Mouse (Mus musculus) hematopoietic multipotent progenitor cell, adult 10-12 weeks (in vitro differentiated cells): ENCODE data around the gene Defb28. TPM values are rescaled to one million over a fixed set of nuclear protein-coding genes. Genes with fewer than 3 reads are reported as not detected.

ENCODE experiments used
- polyA plus RNA-seq: library from polyadenylated mRNA; stranded (reverse); fragments of >175 nt; gene quantifications from 2 replicates; pipeline ENCODE4 v1.2.3, GENCODE M21; 2012; ENCODE audit warnings: low replicate concordance

Defb28 gene
- not detected in 2 replicates for polyA plus RNA-seq

GRCm38 (mm10) chr2:152517981-152518380 lies at the start of gene Defb28:
Gene Defb28 (plus strand): TSS chr2:152518255.

GRCm38 (mm10) chr2:152476763-152477162 lies 41.3 kb upstream of the Defb28 start, which contains the start of gene Defb20:
Gene Defb20 (plus strand): TSS chr2:152477063.

GRCm38 (mm10) chr2:152490038-152490437 lies 28.0 kb upstream of the Defb28 start, which contains the start of gene Defb22:
Gene Defb22 (minus strand): TSS chr2:152490138.

GRCm38 (mm10) chr2:152511592-152511991 lies 6.5 kb upstream of the Defb28 start, which contains the start of gene Defb26:
Gene Defb26 (minus strand): TSS chr2:152511692.

GRCm38 (mm10) chr2:152539944-152540710 lies 22.1 kb downstream of the Defb28 start, which contains the start of gene Defb29:
Gene Defb29 (minus strand): TSS chr2:152540098.

GRCm38 (mm10) chr2:152569038-152569437 lies 51.0 kb downstream of the Defb28 start, which contains the start of gene Gm17416:
Gene Gm17416 (plus strand): TSS chr2:152569338.

Other genes with a start within 250 kb of the Defb28 start
- gene Tbc1d20, start 224.4 kb upstream of the Defb28 start, polyA plus RNA-seq: 26.7 and 28.4 TPM in 2 replicates
- 241 and 403 TPM in 2 replicates for gene Rbck1, start 185.6 kb upstream of the Defb28 start, polyA plus RNA-seq
- 2.7 and 3.6 TPM in 2 replicates for gene Trib3, start 174.2 kb upstream of the Defb28 start, polyA plus RNA-seq
- gene Nrsn2, start 141.6 kb upstream of the Defb28 start, polyA plus RNA-seq: not detected in 2 replicates
- gene Sox12, start 120.2 kb upstream of the Defb28 start, polyA plus RNA-seq: 9.1 and 13.9 TPM in 2 replicates
- gene Zcchc3, start 103.2 kb upstream of the Defb28 start, polyA plus RNA-seq: 3.1 and 3.7 TPM in 2 replicates
- gene 6820408C15Rik, start 102.7 kb upstream of the Defb28 start, polyA plus RNA-seq: not detected in 2 replicates
- not detected in 2 replicates for gene Defb23, start 53.6 kb upstream of the Defb28 start, polyA plus RNA-seq
- not detected in 2 replicates for gene Defb20, start 41.2 kb upstream of the Defb28 start, polyA plus RNA-seq
- not detected in 2 replicates for gene Defb22, start 28.1 kb upstream of the Defb28 start, polyA plus RNA-seq
- not detected in 2 replicates for gene Defb26, start 6.6 kb upstream of the Defb28 start, polyA plus RNA-seq
- not detected in 2 replicates for gene Defb29, start 21.8 kb downstream of the Defb28 start, polyA plus RNA-seq
- not detected in 2 replicates for gene Gm17416, start 51.1 kb downstream of the Defb28 start, polyA plus RNA-seq
- not detected in 2 replicates for gene Defb21, start 54.5 kb downstream of the Defb28 start, polyA plus RNA-seq
- not detected in 2 replicates for gene Defb19, start 62.1 kb downstream of the Defb28 start, polyA plus RNA-seq
- gene Defb45, start 81.1 kb downstream of the Defb28 start, polyA plus RNA-seq: not detected in 2 replicates
- gene Defb36, start 86.1 kb downstream of the Defb28 start, polyA plus RNA-seq: not detected in 2 replicates
- gene Defb25, start 104.8 kb downstream of the Defb28 start, polyA plus RNA-seq: not detected in 2 replicates
- 1.7 and 3.7 TPM in 2 replicates for gene Rem1, start 108.7 kb downstream of the Defb28 start, polyA plus RNA-seq
- 119 and 232 TPM in 2 replicates for gene H13, start 151.2 kb downstream of the Defb28 start, polyA plus RNA-seq
- 0.93 and 3.1 TPM in 2 replicates for gene Mcts2, start 168.8 kb downstream of the Defb28 start, polyA plus RNA-seq
- gene Id1, start 218.0 kb downstream of the Defb28 start, polyA plus RNA-seq: 5.5 and 8.9 TPM in 2 replicates
- 0.21 and 0.42 TPM in 2 replicates for gene Cox4i2, start 235.9 kb downstream of the Defb28 start, polyA plus RNA-seq